Mouse (Mus musculus): ENCODE results near the gene Laptm5.

The Laptm5 gene

DNA sequence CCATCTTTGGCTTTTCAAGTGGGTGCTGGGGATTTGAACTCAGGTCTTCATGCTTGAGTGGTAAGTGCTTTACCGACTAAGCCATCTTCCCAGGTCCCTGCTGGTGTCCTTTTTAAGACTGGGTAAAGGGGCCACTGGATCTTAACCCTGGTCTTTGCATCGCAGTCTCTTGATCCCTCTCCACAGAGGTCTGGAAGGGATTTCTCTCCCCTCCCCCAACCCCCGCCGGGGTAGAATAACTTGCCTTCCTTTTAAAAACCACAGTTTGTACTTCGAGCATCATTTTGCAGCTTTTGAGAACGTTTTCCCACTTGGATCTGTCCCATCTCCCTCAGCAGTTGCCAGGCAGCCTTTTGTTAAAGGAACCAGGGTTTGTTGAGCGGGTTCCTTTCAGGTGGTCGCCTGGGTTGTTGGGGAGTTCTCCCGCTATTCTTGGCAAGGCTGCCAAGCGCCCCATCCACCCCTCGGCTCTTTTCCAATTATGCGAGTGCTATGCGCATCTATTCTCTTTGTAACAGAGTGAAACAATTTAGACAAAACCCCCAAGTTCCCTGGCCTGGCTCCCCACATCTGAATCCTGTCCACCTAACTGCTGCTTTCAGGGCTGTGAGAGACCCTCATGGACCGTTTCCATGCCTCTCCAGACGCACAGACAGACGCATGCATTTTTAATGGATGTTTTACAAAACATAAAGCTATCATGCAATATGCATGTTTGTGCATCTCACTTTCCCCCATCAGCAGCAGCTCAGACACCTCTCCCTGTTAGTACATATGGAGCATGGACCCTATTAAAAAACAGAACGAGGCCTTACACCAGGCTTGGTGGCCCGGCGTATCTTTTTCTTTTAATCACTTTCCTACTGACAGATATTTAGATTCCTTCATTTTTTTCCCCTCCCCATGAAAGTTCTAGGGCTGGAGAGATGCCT lies 60.7 kb downstream of the Laptm5 start:
- in situ Hi-C loops (cut with MboI; ENCODE audit: unreplicated experiment in 2 of 2), result loop anchor here in 1 of 2 experiments (25.0 kb wide), 3 partner anchors 989 to 1539 kb away; partner anchors contain the start of genes Phactr4 and Sesn2

DNA sequence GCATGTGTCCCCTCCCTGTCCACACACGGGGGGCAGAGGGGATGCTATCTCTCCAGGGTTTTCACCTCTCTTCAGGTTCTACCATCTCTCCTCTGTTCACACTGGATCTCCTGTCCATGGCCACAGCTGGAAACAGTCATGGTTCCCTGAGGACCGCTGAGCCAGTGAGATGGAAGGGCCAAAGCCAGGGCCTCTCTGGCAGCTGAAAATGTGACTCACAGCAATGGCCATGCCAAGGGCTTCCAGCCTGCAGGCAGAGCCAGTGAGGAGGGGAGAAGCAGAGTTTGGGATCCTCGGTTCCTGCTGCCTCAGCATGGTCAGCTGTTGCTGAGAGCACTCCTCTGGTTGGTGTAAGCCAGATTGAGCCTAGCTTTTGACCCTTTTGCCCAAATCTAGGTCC lies 66.1 kb downstream of the Laptm5 start:
- in situ Hi-C loops (cut with MboI; ENCODE audit: unreplicated experiment in 2 of 2), result no loop called here

DNA sequence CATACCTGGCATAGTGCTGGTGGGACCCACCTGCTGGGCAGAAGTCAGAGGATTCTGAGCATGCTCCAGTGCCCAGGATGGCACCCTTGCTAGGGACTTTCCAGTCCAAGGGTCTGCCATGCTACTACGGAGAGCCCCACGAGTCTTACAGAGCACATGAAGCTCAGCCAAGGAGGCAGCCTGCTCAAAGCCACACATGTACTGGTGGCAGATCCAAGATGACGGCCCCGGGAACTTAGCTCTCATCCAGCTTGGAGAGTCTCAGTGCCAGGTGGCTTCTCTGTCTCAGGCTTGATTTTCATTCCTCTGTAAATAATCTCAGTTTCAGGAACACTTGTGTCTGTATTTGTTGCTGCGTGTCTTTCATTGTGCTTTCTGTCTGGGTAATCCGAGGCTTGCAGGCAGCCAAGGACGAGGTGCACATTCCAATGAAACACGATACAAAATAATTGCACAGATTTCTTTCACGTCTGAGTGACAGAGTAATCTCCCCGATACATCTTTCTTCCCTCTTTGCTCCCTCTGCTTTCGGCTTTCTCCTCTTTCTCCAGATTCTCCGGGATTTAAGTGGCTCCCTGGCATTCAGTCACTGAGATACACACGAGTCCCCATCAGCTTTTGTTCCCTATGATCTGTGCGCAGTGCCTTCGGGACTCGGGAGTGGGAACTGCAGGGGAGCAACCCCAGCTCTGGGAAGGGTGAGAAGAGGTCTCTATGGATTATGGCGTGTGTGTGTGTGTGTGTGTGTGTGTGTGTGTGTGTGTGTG lies 71.7 kb downstream of the Laptm5 start:
- in situ Hi-C loops (cut with MboI; ENCODE audit: unreplicated experiment in 2 of 2), result no loop called here
